Mouse (Mus musculus) forebrain, embryonic 10.5 days (tissue): ENCODE results near the gene Hepacam. TPM values are rescaled to one million over a fixed set of nuclear protein-coding genes. Genes with fewer than 3 reads are reported as not detected.

Experiments
- DNase-seq: peaks from one replicate; pipeline ENCODE4 v3.0.0-alpha.2; 2017; ENCODE audit warnings: low spot score; ENCODE audit errors: extremely low spot score
- H3K27ac ChIP-seq: fragments of 300-500 bp; sonication (generic); 2 replicates; pipeline ENCODE4 v1.5.1; 2016; ENCODE audit warnings: mild to moderate bottlenecking
- H3K27me3 ChIP-seq: fragments of 300-500 bp; sonication (generic); 2 replicates; pipeline ENCODE4 v1.6.1; 2016; ENCODE audit warnings: mild to moderate bottlenecking; ENCODE audit not compliant: poor library complexity, severe bottlenecking
- H3K36me3 ChIP-seq: fragments of 300-500 bp; sonication (generic); replicated peaks from 2 replicates; pipeline ENCODE4 v1.6.1; 2016; ENCODE audit warnings: mild to moderate bottlenecking, moderate library complexity
- H3K4me1 ChIP-seq: fragments of 300-500 bp; sonication (generic); 2 replicates; pipeline ENCODE4 v1.6.1; 2016
- H3K4me3 ChIP-seq: fragments of 300-500 bp; sonication (generic); 2 replicates; pipeline ENCODE4 v1.5.1; 2016; ENCODE audit warnings: mild to moderate bottlenecking, moderate library complexity
- H3K9me3 ChIP-seq: fragments of 300-500 bp; sonication (generic); 2 replicates; pipeline ENCODE4 v1.6.1; 2016; ENCODE audit warnings: mild to moderate bottlenecking, moderate library complexity
- WGBS: fragments of 180-500 bp; shearing (Covaris S2); methylation state at CpG from one replicate; pipeline ENCODE4 v1.1.7; 2016; 5-methylcytosine and 5-hydroxymethylcytosine counted together
- polyA plus RNA-seq: library from polyadenylated mRNA; unstranded; fragments of >200 nt; fragmentation: Nextera tagmentation; extraction: Ambion mirVana; gene quantifications from 2 replicates; pipeline ENCODE4 v1.2.1, GENCODE M21; 2016

The Hepacam gene
- polyA plus RNA-seq: 0.07 TPM in 1 of 2 replicates, not detected in the other

DNA sequence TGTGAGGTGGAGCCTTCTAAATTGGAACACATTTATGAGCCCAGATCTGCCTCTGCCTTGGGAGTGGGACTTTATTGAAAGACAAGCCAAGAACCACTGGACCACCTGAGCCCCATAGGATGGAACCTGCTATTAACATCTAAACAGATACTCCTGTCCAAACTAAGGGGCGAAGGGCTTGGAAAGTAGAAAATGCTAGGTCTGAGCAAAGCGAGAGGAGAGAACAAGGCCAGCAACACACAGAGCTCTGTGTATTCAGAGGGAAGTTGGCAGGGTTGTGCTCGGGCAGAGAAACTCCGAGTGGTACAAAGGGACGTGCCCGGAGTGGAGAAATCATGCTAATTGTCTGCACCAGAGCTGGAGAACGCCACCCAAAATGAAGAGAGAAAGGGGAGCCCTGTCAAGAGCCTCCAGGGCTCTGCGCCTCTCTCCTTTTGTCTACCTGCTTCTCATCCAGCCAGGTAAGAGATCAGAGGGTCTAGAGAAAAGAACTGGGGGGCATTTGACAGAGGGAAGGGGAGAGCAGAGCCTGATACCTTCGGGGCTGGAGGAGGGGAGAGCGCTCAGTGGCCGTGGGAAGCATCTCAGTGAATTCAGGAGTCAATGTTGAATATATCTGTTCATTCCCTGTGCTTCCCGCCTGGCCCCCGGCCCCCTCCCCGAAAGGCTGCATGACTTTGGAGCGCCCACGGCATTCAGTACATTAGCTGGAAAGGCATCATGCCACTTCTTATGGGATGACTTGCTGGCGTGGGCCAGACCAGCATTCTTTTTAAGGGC is at the start of gene Hepacam:
Hepacam (plus strand) TSS at position 51 of the 780 bp plus-strand sequence.
- Histone ChIP-seq H3K36me3 (no peaks in the 10 kb centered on the region), H3K4me1 (no peaks in the 10 kb centered on the region), H3K9me3 (no peaks in the 10 kb centered on the region), H3K27me3 (no peaks in the 10 kb centered on the region), H3K4me3 (no peak within 1 kb of the TSS), H3K27ac (no peak within 1 kb of the TSS)
- 86% methylated on average over 17 of the region's 17 CpGs for WGBS
- DNase-seq: no peak

GRCm38 (mm10) chr9:37329456-37329855 is 37.7 kb upstream of the Hepacam start:
- Histone ChIP-seq H3K27ac (no peak overlapping the region), H3K36me3 (peaks cover 8% of the 10 kb centered on the region), H3K4me3 (no peak overlapping the region), H3K27me3 (no peaks in the 10 kb centered on the region), H3K4me1 (peaks cover 4% of the 10 kb centered on the region; the same call in 1 of the 2 replicates), H3K9me3 (no peaks in the 10 kb centered on the region)
- no peak for DNase-seq
- 48% methylated on average over 3 of the region's 3 CpGs for WGBS

DNA sequence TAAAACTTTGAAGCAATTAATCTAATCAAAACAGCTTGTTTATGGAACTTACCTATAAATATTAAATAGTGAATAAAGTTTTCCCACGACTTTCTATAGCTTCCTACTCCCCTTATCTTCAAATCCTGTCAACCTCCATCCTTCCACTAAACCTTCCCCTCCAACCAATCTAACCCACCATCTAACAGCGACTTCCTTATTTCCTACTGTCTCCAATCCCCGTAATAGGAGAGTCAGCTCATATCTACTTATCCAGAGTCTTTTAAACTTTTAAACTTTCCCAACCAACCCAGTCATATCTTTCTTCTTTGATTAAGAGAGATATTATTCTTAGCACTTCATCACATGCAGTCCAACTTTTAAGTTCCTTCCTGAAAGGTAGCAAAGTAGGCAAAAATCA is 21.7 kb upstream of the Hepacam start:
- Histone ChIP-seq H3K27ac (no peak overlapping the region), H3K36me3 (peaks cover 33% of the 10 kb centered on the region), H3K4me3 (no peak overlapping the region), H3K27me3 (peaks cover 3% of the 10 kb centered on the region; the same call in 1 of the 2 replicates), H3K9me3 (no peaks in the 10 kb centered on the region), H3K4me1 (peaks cover 17% of the 10 kb centered on the region)
- DNase-seq: no peak
- 90% methylated on average over 3 of the region's 3 CpGs for whole genome bisulfite sequencing

GRCm38 (mm10) chr9:37347184-37347987 is 19.8 kb upstream of the Hepacam start:
- H3K36me3 ChIP-seq: peaks cover 17% of the 10 kb centered on the region
- H3K4me1 ChIP-seq: peaks cover 17% of the 10 kb centered on the region
- peaks cover 3% of the 10 kb centered on the region; the same call in 1 of the 2 replicates for H3K27me3 ChIP-seq
- DNase-seq: peak; percentile 41
- WGBS: 31% methylated on average over 12 of the region's 12 CpGs
- H3K27ac ChIP-seq: peak overlapping the region; percentile 93
- H3K9me3 ChIP-seq: no peaks in the 10 kb centered on the region
- H3K4me3 ChIP-seq: peak overlapping the region; percentile 63

DNA sequence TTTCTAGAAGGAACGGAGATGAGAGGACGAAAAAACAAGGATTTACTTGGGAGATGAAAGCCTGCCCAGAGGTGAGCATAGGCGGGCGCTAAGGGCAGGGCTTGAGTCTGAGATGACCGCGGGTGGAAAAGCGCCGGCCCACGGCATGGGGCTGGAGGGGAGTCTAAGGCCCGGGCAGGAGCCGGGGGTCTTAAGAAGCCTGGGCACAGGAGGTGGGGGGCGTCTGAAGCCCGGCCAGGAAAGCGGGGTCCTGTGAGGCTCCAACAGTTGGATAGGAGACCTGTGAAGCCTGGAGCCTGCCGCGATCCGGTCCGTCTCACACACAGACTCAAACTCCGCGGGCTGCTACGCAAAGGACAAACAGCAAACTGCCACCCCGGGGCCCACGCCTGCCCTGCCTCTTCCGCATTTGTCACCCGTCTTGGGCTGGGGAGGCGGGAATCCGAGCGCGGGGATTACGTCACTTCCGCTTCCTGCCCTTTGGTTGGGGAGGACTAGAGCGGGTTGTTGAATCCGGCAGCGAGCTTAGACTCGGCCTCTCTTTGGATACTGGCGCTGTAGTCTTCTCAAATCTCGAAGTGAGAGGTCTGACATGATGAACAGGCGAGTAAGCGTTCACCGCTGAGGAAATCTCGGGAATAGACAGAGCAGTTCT is 19.0 kb upstream of the Hepacam start, which contains the start of gene Ccdc15:
Ccdc15 (minus strand) TSS at position 445 of the 655 bp plus-strand sequence.
- Histone ChIP-seq H3K36me3 (peaks cover 10% of the 10 kb centered on the region; the same call in 1 of the 2 replicates), H3K4me1 (peaks cover 17% of the 10 kb centered on the region), H3K27me3 (peaks cover 3% of the 10 kb centered on the region; the same call in 1 of the 2 replicates), H3K27ac (peak within 1 kb of the TSS; percentile 93), H3K9me3 (no peaks in the 10 kb centered on the region), H3K4me3 (peak within 1 kb of the TSS; percentile 63)
- peak; percentile 98 for DNase-seq
- WGBS: under 1% methylated on average over 41 of the region's 41 CpGs

- H3K27ac ChIP-seq: peak overlapping the region; percentile 93
- no peak for DNase-seq
- H3K27me3 ChIP-seq: peaks cover 3% of the 10 kb centered on the region; the same call in 1 of the 2 replicates
- WGBS: 94% methylated on average over 3 of the region's 3 CpGs
- H3K4me1 ChIP-seq: peaks cover 17% of the 10 kb centered on the region
- no peaks in the 10 kb centered on the region for H3K9me3 ChIP-seq
- peaks cover 3% of the 10 kb centered on the region; the same call in 1 of the 2 replicates for H3K36me3 ChIP-seq
- peak overlapping the region; percentile 63 for H3K4me3 ChIP-seq
These were observed 18.1 kb upstream of the Hepacam start for GRCm38 (mm10) chr9:37349050-37349449.

GRCm38 (mm10) chr9:37351266-37351665 is 15.9 kb upstream of the Hepacam start:
- WGBS: 67% methylated on average over 2 of the region's 2 CpGs
- H3K27me3 ChIP-seq: peaks cover 3% of the 10 kb centered on the region; the same call in 1 of the 2 replicates
- DNase-seq: no peak
- H3K4me1 ChIP-seq: peaks cover 17% of the 10 kb centered on the region
- H3K9me3 ChIP-seq: no peaks in the 10 kb centered on the region
- H3K36me3 ChIP-seq: no peaks in the 10 kb centered on the region
- no peak overlapping the region for H3K4me3 ChIP-seq
- no peak overlapping the region for H3K27ac ChIP-seq

DNA sequence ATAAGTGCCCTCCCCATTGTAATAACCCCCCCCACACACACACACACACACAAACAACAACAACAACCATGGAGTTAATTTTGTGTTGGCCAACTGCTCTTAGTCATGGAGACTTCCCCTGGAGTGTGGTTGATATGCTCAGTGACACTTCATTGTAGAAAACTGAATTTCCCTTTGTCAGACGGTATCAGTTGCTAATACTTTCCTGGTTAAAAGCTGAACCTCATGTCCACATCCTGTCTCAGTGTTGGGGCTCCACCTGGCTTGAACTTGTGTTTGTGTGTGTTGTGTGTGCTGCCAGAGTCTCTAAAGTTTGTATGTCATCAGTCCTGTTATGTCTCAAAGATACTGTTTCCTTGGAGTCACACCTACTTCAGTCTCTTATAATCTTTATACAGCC is 12.7 kb upstream of the Hepacam start:
- no peak for DNase-seq
- peaks cover 16% of the 10 kb centered on the region for H3K4me1 ChIP-seq
- H3K27ac ChIP-seq: no peak overlapping the region
- no peaks in the 10 kb centered on the region for H3K9me3 ChIP-seq
- no peaks in the 10 kb centered on the region for H3K36me3 ChIP-seq
- H3K27me3 ChIP-seq: peaks cover 3% of the 10 kb centered on the region; the same call in 1 of the 2 replicates
- no peak overlapping the region for H3K4me3 ChIP-seq
- 79% methylated on average over 1 of the region's 1 CpGs for WGBS

DNA sequence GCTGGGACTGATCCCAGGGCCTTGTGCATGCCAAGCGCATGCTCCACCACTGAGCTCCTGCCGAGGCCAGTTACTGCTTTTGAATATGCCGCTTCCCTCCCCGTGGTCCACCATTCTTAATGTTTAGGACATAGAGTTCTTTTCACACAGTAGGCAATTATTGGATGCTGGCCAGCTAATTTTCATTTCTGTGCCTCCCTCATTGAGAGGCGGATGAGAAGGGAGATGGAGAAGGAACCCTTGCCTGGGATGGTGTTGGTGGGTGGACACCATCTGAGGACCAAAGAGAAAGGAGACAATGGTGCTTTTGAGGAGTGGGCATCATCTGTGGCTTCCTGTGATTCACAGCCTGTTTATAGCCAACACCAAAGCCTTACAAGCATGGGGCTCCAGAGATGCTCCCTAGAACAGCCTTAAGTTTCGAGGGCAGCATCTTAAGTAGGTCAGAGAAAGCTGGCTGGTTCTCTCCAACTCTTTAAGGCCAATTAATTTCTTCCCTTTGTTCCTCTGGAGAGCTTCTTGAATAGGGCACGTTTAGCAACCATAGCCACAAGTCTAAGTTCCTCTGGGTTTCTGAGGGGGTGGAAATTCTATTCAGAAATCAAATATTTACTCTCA is 8.3 kb upstream of the Hepacam start:
- Histone ChIP-seq H3K27ac (peak overlapping the region; percentile 90), H3K4me3 (peak overlapping the region; percentile 15; the same call in 1 of the 2 replicates), H3K4me1 (peaks cover 34% of the 10 kb centered on the region), H3K27me3 (no peaks in the 10 kb centered on the region), H3K36me3 (no peaks in the 10 kb centered on the region), H3K9me3 (no peaks in the 10 kb centered on the region)
- DNase-seq: peak; percentile 18
- 70% methylated on average over 7 of the region's 7 CpGs for WGBS

- WGBS: 28% methylated on average over 6 of the region's 6 CpGs
- Histone ChIP-seq H3K36me3 (no peaks in the 10 kb centered on the region), H3K4me3 (peak overlapping the region; percentile 15; the same call in 1 of the 2 replicates), H3K4me1 (peaks cover 34% of the 10 kb centered on the region), H3K9me3 (no peaks in the 10 kb centered on the region), H3K27me3 (no peaks in the 10 kb centered on the region), H3K27ac (peak overlapping the region; percentile 90)
- DNase-seq: peak; percentile 81
These were observed 7.6 kb upstream of the Hepacam start for GRCm38 (mm10) chr9:37359331-37360220.

DNA sequence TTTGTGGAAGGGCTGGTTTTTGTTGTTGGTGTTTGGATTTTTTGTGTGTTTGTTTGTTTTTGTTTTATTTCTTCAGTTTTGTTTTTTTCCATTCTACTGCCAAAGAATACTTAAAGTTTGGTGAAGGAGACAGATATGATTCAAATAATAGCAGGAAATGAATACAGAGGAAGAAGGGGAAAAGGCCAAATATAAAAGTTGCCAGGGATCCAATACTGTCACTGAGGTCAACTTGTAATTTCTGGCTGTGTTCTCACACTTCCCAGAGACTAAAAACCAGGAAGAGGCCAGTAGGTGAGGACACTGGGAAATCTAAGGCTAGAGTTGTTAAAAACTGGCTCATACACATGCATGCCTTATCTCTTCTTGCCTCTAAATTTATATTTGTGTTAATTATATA is 5.1 kb upstream of the Hepacam start:
- Histone ChIP-seq H3K4me1 (peaks cover 34% of the 10 kb centered on the region), H3K27ac (no peak overlapping the region), H3K27me3 (no peaks in the 10 kb centered on the region), H3K9me3 (no peaks in the 10 kb centered on the region), H3K36me3 (no peaks in the 10 kb centered on the region), H3K4me3 (no peak overlapping the region)
- DNase-seq: no peak
